Mouse (Mus musculus) olfactory bulb, adult 2 months (tissue): ENCODE data around the gene Rpgrip1.

Experiments
- CTCF ChIP-seq: fragments of 200-500 bp; IDR thresholded peaks from 2 replicates; pipeline ENCODE4 v1.5.1; 2012; ENCODE audit warnings: low read depth, mild to moderate bottlenecking, low read length, moderate library complexity; ENCODE audit not compliant: insufficient read depth
- POLR2A ChIP-seq: fragments of 200-500 bp; IDR thresholded peaks from 2 replicates; pipeline ENCODE4 v1.6.1; 2012; ENCODE audit warnings: mild to moderate bottlenecking, low read depth, low read length, moderate library complexity; ENCODE audit not compliant: insufficient read depth

DNA sequence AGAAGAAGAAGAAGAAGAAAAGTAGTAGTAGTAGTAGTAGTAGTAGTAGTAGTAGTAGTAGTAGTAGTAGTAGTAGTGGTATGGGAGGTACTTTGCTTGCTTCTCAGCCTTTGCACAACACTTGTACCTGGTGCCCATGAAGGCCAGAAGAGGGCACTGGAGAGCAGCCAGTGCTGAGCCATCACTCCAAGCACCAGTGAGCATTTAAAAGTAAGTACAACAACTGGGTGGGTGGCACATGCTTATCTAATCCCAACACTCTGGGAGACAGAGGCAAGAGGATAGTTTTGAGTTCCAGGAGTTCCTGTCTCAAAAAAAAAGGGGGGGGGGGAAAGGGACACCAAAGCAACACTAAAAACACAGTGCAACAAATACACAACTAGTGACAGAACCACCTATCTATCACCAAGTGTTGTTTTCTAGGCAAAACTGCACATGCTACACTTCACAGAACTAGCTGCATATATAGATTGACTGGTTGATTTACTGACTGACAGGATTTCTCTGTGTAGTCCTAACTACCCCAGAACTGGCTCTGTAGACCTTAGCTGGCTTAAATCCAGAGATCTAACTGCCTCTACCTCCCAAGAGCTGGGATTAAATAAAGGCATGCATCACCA lies 80.3 kb downstream of the Rpgrip1 start:
- TF ChIP-seq CTCF (no peak), POLR2A (no peak)
